Comparison of ENCODE assay signal across 13 mouse cellular contexts in genomic region chr4:83049288-83049687, GRCm38 (mm10). TPM values are rescaled to one million over a fixed set of nuclear protein-coding genes. Genes with fewer than 3 reads are reported as not detected.
A peak's percentile ranks its signal among the peaks of the same experiment; 100 is the strongest.
DNase-seq lines count a peak whose midpoint lies in the region; ATAC-seq and TF ChIP-seq lines count a peak whose summit lies in the region.
"Had no signal": no experiment of that assay in that cellular context is flagged by ENCODE, and none has a peak within 500 bp of the region (broad histone marks: within the 10 kb centered on the region; RNA-seq: fewer than 3 reads in every experiment).

No protein-coding gene starts in this region.

- no peak overlapping the region for H3K4me3 ChIP-seq in hindbrain, embryonic 12.5 days
- no peak overlapping the region for H3K4me3 ChIP-seq in hindbrain, embryonic 16.5 days (ENCODE audit: low read length)
- H3K4me3 ChIP-seq in midbrain, embryonic 10.5 days, result no peak overlapping the region
- no peak overlapping the region for H3K4me3 ChIP-seq in midbrain, embryonic 13.5 days (replicated peaks)
- H3K4me3 ChIP-seq in intestine, embryonic 16.5 days (ENCODE audit: low read length), result peak overlapping the region; percentile 21; the same call in 1 of the 2 replicates
- H3K4me3 ChIP-seq in stomach, postnatal 0 days (ENCODE audit: low read depth, low read length), result peak overlapping the region; percentile 53
- H3K4me3 ChIP-seq: forebrain, embryonic 15.5 days; layer of hippocampus, adult 2 months had no signal

- DNase-seq in midbrain, embryonic 10.5 days (ENCODE audit: low spot score), result no peak
- no peak for DNase-seq in stomach, postnatal 0 days (ENCODE audit: low spot score)
- no peak for DNase-seq in cerebellum, postnatal 10 days
- DNase-seq: adrenal gland, adult 8-10 months; gastrocnemius, postnatal 10 days; lung, postnatal 10 days had no signal

- no peaks in the 10 kb centered on the region for H3K9me3 ChIP-seq in hindbrain, embryonic 12.5 days (replicated peaks)
- H3K9me3 ChIP-seq in hindbrain, embryonic 16.5 days (ENCODE audit: control insufficient read depth, low read length), result no peaks in the 10 kb centered on the region
- no peaks in the 10 kb centered on the region for H3K9me3 ChIP-seq in midbrain, embryonic 10.5 days (replicated peaks)
- H3K9me3 ChIP-seq in midbrain, embryonic 13.5 days, result no peaks in the 10 kb centered on the region
- no peaks in the 10 kb centered on the region for H3K9me3 ChIP-seq in intestine, embryonic 16.5 days (ENCODE audit: control insufficient read depth, low read length)
- H3K9me3 ChIP-seq in stomach, postnatal 0 days (ENCODE audit: control insufficient read depth, low read length), result no peaks in the 10 kb centered on the region
- H3K9me3 ChIP-seq: forebrain, embryonic 15.5 days had no signal

- no peak for TF ChIP-seq EP300 in stomach, postnatal 0 days (optimal IDR thresholded peaks at IDR 0.05)

- H3K4me1 ChIP-seq in hindbrain, embryonic 12.5 days, result peaks cover 66% of the 10 kb centered on the region
- H3K4me1 ChIP-seq in hindbrain, embryonic 16.5 days (ENCODE audit: control insufficient read depth, insufficient read depth, low read depth, low read length), result peaks cover 14% of the 10 kb centered on the region
- H3K4me1 ChIP-seq in midbrain, embryonic 10.5 days, result peaks cover 82% of the 10 kb centered on the region
- peaks cover 35% of the 10 kb centered on the region for H3K4me1 ChIP-seq in midbrain, embryonic 13.5 days (replicated peaks)
- H3K4me1 ChIP-seq in intestine, embryonic 16.5 days (ENCODE audit: control insufficient read depth, insufficient read depth, low read length), result peaks cover 13% of the 10 kb centered on the region
- no peaks in the 10 kb centered on the region; the same call in 1 of the 2 replicates for H3K4me1 ChIP-seq in stomach, postnatal 0 days (replicated peaks; ENCODE audit: control insufficient read depth, insufficient read depth)

- no peak for TF ChIP-seq CTCF in stomach, postnatal 0 days (IDR thresholded peaks at IDR 0.05; ENCODE audit: low read depth)

- H3K27me3 ChIP-seq in hindbrain, embryonic 12.5 days, result peaks cover 6% of the 10 kb centered on the region; the same call in 1 of the 2 replicates
- no peaks in the 10 kb centered on the region; the same call in 1 of the 2 replicates for H3K27me3 ChIP-seq in hindbrain, embryonic 16.5 days (replicated peaks; ENCODE audit: control insufficient read depth, insufficient read depth, low read length)
- 0 out of 2 replicates have a peak, but pooled peaks cover 12% of the 10 kb centered on the region for H3K27me3 ChIP-seq in midbrain, embryonic 10.5 days (ENCODE audit: low read depth, poor library complexity, severe bottlenecking)
- peaks cover 7% of the 10 kb centered on the region; the same call in 1 of the 2 replicates for H3K27me3 ChIP-seq in midbrain, embryonic 13.5 days
- no peaks in the 10 kb centered on the region for H3K27me3 ChIP-seq in intestine, embryonic 16.5 days (replicated peaks; ENCODE audit: control insufficient read depth, insufficient read depth, low read length)
- no peaks in the 10 kb centered on the region for H3K27me3 ChIP-seq in stomach, postnatal 0 days (ENCODE audit: control insufficient read depth, insufficient read depth, low read length)

- 19% methylated on average over 3 of the region's 3 CpGs for WGBS in hindbrain, embryonic 12.5 days
- 30% methylated on average over 3 of the region's 3 CpGs for WGBS in hindbrain, embryonic 16.5 days
- 12% methylated on average over 3 of the region's 3 CpGs for WGBS in midbrain, embryonic 10.5 days
- WGBS in midbrain, embryonic 13.5 days, result 29% methylated on average over 3 of the region's 3 CpGs
- WGBS in intestine, embryonic 16.5 days, result 34% methylated on average over 3 of the region's 3 CpGs
- 46% methylated on average over 3 of the region's 3 CpGs for WGBS in stomach, postnatal 0 days

- ATAC-seq in hindbrain, embryonic 12.5 days (ENCODE audit: low FRiP score), result no peak
- ATAC-seq in hindbrain, embryonic 16.5 days, result no peak
- no peak for ATAC-seq in midbrain, embryonic 13.5 days
- ATAC-seq in intestine, embryonic 16.5 days, result no peak
- no peak for ATAC-seq in stomach, postnatal 0 days (ENCODE audit: low FRiP score, low TSS enrichment)
- ATAC-seq: forebrain, embryonic 15.5 days; midbrain, embryonic 16.5 days had no signal

- no peaks in the 10 kb centered on the region for H3K36me3 ChIP-seq in hindbrain, embryonic 12.5 days
- H3K36me3 ChIP-seq in hindbrain, embryonic 16.5 days (ENCODE audit: control insufficient read depth, insufficient read depth, low read length), result no peaks in the 10 kb centered on the region
- no peaks in the 10 kb centered on the region for H3K36me3 ChIP-seq in midbrain, embryonic 10.5 days
- no peaks in the 10 kb centered on the region for H3K36me3 ChIP-seq in midbrain, embryonic 13.5 days
- no peaks in the 10 kb centered on the region for H3K36me3 ChIP-seq in intestine, embryonic 16.5 days (ENCODE audit: control insufficient read depth, insufficient read depth, low read length)
- no peaks in the 10 kb centered on the region for H3K36me3 ChIP-seq in stomach, postnatal 0 days (ENCODE audit: control insufficient read depth, insufficient read depth, low read length)
- H3K36me3 ChIP-seq: forebrain, embryonic 15.5 days had no signal

- 0 out of 2 replicates have a peak overlapping the region, but pooled peaks have one; percentile 17 for H3K4me2 ChIP-seq in hindbrain, embryonic 12.5 days (replicated peaks)
- H3K4me2 ChIP-seq in hindbrain, embryonic 16.5 days (ENCODE audit: low read length), result no peak overlapping the region
- no peak overlapping the region for H3K4me2 ChIP-seq in midbrain, embryonic 13.5 days (replicated peaks)
- H3K4me2 ChIP-seq in intestine, embryonic 16.5 days (ENCODE audit: low read depth, low read length), result no peak overlapping the region; the same call in 1 of the 2 replicates
- peak overlapping the region; percentile 41; the same call in 1 of the 2 replicates for H3K4me2 ChIP-seq in stomach, postnatal 0 days (replicated peaks; ENCODE audit: low read depth)
- H3K4me2 ChIP-seq: forebrain, embryonic 15.5 days had no signal

- no peak overlapping the region for H3K9ac ChIP-seq in hindbrain, embryonic 12.5 days
- no peak overlapping the region for H3K9ac ChIP-seq in hindbrain, embryonic 16.5 days (ENCODE audit: low read depth, low read length)
- no peak overlapping the region for H3K9ac ChIP-seq in midbrain, embryonic 13.5 days (replicated peaks)
- no peak overlapping the region for H3K9ac ChIP-seq in intestine, embryonic 16.5 days (ENCODE audit: low read depth, low read length)
- no peak overlapping the region for H3K9ac ChIP-seq in stomach, postnatal 0 days (ENCODE audit: low read length)
- H3K9ac ChIP-seq: forebrain, embryonic 15.5 days had no signal

- no peak overlapping the region for H3K27ac ChIP-seq in hindbrain, embryonic 12.5 days
- H3K27ac ChIP-seq in hindbrain, embryonic 16.5 days (ENCODE audit: low read depth, low read length), result no peak overlapping the region
- peak overlapping the region; percentile 42 for H3K27ac ChIP-seq in midbrain, embryonic 10.5 days (replicated peaks)
- H3K27ac ChIP-seq in midbrain, embryonic 13.5 days, result no peak overlapping the region
- H3K27ac ChIP-seq in intestine, embryonic 16.5 days (ENCODE audit: low read length), result no peak overlapping the region
- H3K27ac ChIP-seq in stomach, postnatal 0 days (replicated peaks), result no peak overlapping the region
- H3K27ac ChIP-seq: forebrain, embryonic 15.5 days; layer of hippocampus, adult 2 months had no signal

RNA-seq across cellular contexts. Expression of gene Frem1, which starts 2.9 kb away (rescaled TPM):
- polyA plus RNA-seq in hindbrain, embryonic 12.5 days (2016; fragmentation: Nextera tagmentation; extraction: Ambion mirVana), result 5.9 and 7.7 TPM in 2 replicates
- 2.2 TPM in 2 replicates for polyA plus RNA-seq in hindbrain, embryonic 16.5 days (2015; fragmentation: Nextera tagmentation; extraction: Ambion mirVana)
- polyA plus RNA-seq in midbrain, embryonic 10.5 days (2016; fragmentation: Nextera tagmentation; extraction: Ambion mirVana), result 6.0 and 7.7 TPM in 2 replicates
- 2.1 and 2.8 TPM in 2 replicates for polyA plus RNA-seq in midbrain, embryonic 13.5 days (2015; fragmentation: Nextera tagmentation; extraction: Ambion mirVana)
- polyA plus RNA-seq in intestine, embryonic 16.5 days (2015; fragmentation: Nextera tagmentation; extraction: Ambion mirVana), result 4.0 and 4.1 TPM in 2 replicates
- 2.9 and 3.4 TPM in 2 replicates for polyA plus RNA-seq in stomach, postnatal 0 days (2015; fragmentation: Nextera tagmentation; extraction: Ambion mirVana)

Comparison
In these comparisons a context has a peak if more than half of its experiments do, and no peak if none do; other contexts are left out.
1. H3K4me2 ChIP-seq: peak in hindbrain, embryonic 12.5 days (single experiment) and stomach, postnatal 0 days (single experiment); none in hindbrain, embryonic 16.5 days (single experiment), midbrain, embryonic 13.5 days (single experiment) and intestine, embryonic 16.5 days (single experiment).
2. H3K4me3 ChIP-seq: peak in intestine, embryonic 16.5 days (single experiment) and stomach, postnatal 0 days (single experiment); none in hindbrain, embryonic 12.5 days (single experiment), hindbrain, embryonic 16.5 days (single experiment), midbrain, embryonic 10.5 days (single experiment) and midbrain, embryonic 13.5 days (single experiment).